Mouse (Mus musculus): Measurements from ENCODE around the gene Rnf17. TPM values are rescaled to one million over a fixed set of nuclear protein-coding genes. Genes with fewer than 3 reads are reported as not detected.

Gene Rnf17
- total RNA-seq, 2 experiments from 2014 or later, result 0.50 to 0.68 TPM

GRCm38 (mm10) chr14:56506743-56507142, 104.4 kb downstream of the Rnf17 start:
- DNase-seq (ENCODE audit: low spot score in 2 of 2), result no peak

- no peak for DNase-seq (ENCODE audit: low spot score in 2 of 2)
Measured at GRCm38 (mm10) chr14:56512084-56512483, 109.7 kb downstream of the Rnf17 start.

- DNase-seq (ENCODE audit: low spot score in 2 of 2), result no peak
Measured at GRCm38 (mm10) chr14:56514775-56515174, 112.4 kb downstream of the Rnf17 start.

GRCm38 (mm10) chr14:56530788-56531187, 128.4 kb downstream of the Rnf17 start:
- DNase-seq (ENCODE audit: low spot score in 2 of 2), result no peak

- DNase-seq (ENCODE audit: low spot score in 2 of 2), result no peak
Measured at GRCm38 (mm10) chr14:56544946-56545345, 142.6 kb downstream of the Rnf17 start.

- DNase-seq (ENCODE audit: low spot score in 2 of 2), result no peak
Measured at GRCm38 (mm10) chr14:56545491-56545890, 143.1 kb downstream of the Rnf17 start.

- no peak for DNase-seq (ENCODE audit: low spot score in 2 of 2)
Measured at GRCm38 (mm10) chr14:56550960-56551359, 148.6 kb downstream of the Rnf17 start.

- no peak for DNase-seq (ENCODE audit: low spot score in 2 of 2)
Measured at GRCm38 (mm10) chr14:56552924-56553323, 150.5 kb downstream of the Rnf17 start.

GRCm38 (mm10) chr14:56553331-56553730, 150.9 kb downstream of the Rnf17 start:
- DNase-seq (ENCODE audit: low spot score in 2 of 2), result no peak

- no peak for DNase-seq (ENCODE audit: low spot score in 2 of 2)
Measured at GRCm38 (mm10) chr14:56554716-56555115, 152.3 kb downstream of the Rnf17 start.

- no peak for DNase-seq (ENCODE audit: low spot score in 2 of 2)
Measured at GRCm38 (mm10) chr14:56559134-56559533, 156.8 kb downstream of the Rnf17 start.

- DNase-seq (ENCODE audit: low spot score in 2 of 2), result no peak
Measured at GRCm38 (mm10) chr14:56567476-56567875, 165.1 kb downstream of the Rnf17 start.

- no peak for DNase-seq (ENCODE audit: low spot score in 2 of 2)
Measured at GRCm38 (mm10) chr14:56569041-56569440, 166.7 kb downstream of the Rnf17 start.

- DNase-seq (ENCODE audit: low spot score in 2 of 2), result peak; percentile 92 to 98
Measured at GRCm38 (mm10) chr14:56571310-56572093, 169.1 kb downstream of the Rnf17 start.

GRCm38 (mm10) chr14:56572546-56572945, 170.2 kb downstream of the Rnf17 start:
- no peak for DNase-seq (ENCODE audit: low spot score in 2 of 2)

Other genes starting within 250 kb of the Rnf17 start
- gene Gzmg, start 243.0 kb upstream of the Rnf17 start, total RNA-seq (2021), result not detected
- not detected for gene Gzmn, start 228.0 kb upstream of the Rnf17 start, total RNA-seq (2021)
- not detected for gene Gzmf, start 191.2 kb upstream of the Rnf17 start, total RNA-seq (2021)
- not detected for gene Gzmc, start 167.9 kb upstream of the Rnf17 start, total RNA-seq (2021)
- not detected for gene Gzmb, start 140.3 kb upstream of the Rnf17 start, total RNA-seq (2021)
- under 1 TPM in 1 of 2 experiments, not detected in 1; 0.28 TPM for gene Atp12a, start 37.5 kb upstream of the Rnf17 start, total RNA-seq (2021)
- 1 to 10 TPM; 2.3 to 3.4 TPM for gene Cenpj, start 172.8 kb downstream of the Rnf17 start, total RNA-seq (2021)
- gene Parp4, start 173.0 kb downstream of the Rnf17 start, total RNA-seq (2021), result 1 to 10 TPM; 5.8 TPM